Mouse (Mus musculus) left cerebral cortex, postnatal 25 days (tissue): ENCODE results near the gene Lyve1. TPM values are rescaled to one million over a fixed set of nuclear protein-coding genes. Genes with fewer than 3 reads are reported as not detected.
"Not testable (repeated sequence)": the region's sequence is repeated elsewhere in the genome, so short reads cannot be mapped to it uniquely, and the experiment has no call there.

ENCODE experiments used
- DNase-seq, 2 experiments: peaks; one replicate each; pipeline ENCODE4 v3.0.0; 2022; ENCODE audit warnings: low spot score in 2 of 2, mixed read lengths in 1 of 2
- intact Hi-C: fragments of 180-260 bp; cut with DNase I; formaldehyde crosslinking; loops from one replicate; pipeline ENCODE4 v1.15.1; 2025
- total RNA-seq, 2 experiments: library from RNA; stranded (reverse); gene quantifications; 2 replicates each; pipeline ENCODE4 v1.2.3; 2021

Gene Lyve1
- 1 to 10 TPM; 1.3 to 3.0 TPM for total RNA-seq

- no peak for DNase-seq
- intact Hi-C loops = no loop called here
Observed at GRCm38 (mm10) chr7:110862751-110863289, at the start of gene Lyve1. Lyve1 (minus strand) TSS chr7:110863239.

- intact Hi-C loops = no loop called here
- DNase-seq = no peak
Observed at GRCm38 (mm10) chr7:110908209-110909144, 45.4 kb upstream of the Lyve1 start.

- no peak for DNase-seq
- intact Hi-C loops = no loop called here
Observed at GRCm38 (mm10) chr7:110906566-110906965, 43.5 kb upstream of the Lyve1 start.

GRCm38 (mm10) chr7:110903226-110903625, 40.2 kb upstream of the Lyve1 start:
- DNase-seq = no peak
- intact Hi-C loops = no loop called here

GRCm38 (mm10) chr7:110897202-110897601, 34.2 kb upstream of the Lyve1 start:
- intact Hi-C loops = no loop called here
- DNase-seq = no peak

GRCm38 (mm10) chr7:110896453-110896852, 33.4 kb upstream of the Lyve1 start:
- intact Hi-C loops = no loop called here

GRCm38 (mm10) chr7:110895772-110896171, 32.7 kb upstream of the Lyve1 start:
- intact Hi-C loops, DNase-seq: not testable (repeated sequence)

More at GRCm38 (mm10) chr7:110896453-110896852, 33.4 kb upstream of the Lyve1 start:
- no peak for DNase-seq

GRCm38 (mm10) chr7:110894673-110895072, 31.6 kb upstream of the Lyve1 start:
- intact Hi-C loops = no loop called here

GRCm38 (mm10) chr7:110893943-110894610, 31.0 kb upstream of the Lyve1 start:
- DNase-seq = no peak
- intact Hi-C loops = no loop called here

More at GRCm38 (mm10) chr7:110894673-110895072, 31.6 kb upstream of the Lyve1 start:
- DNase-seq = no peak

- intact Hi-C loops = no loop called here
- peak; percentile 17 to 20 for DNase-seq
Observed at GRCm38 (mm10) chr7:110891501-110891986, 28.5 kb upstream of the Lyve1 start.

GRCm38 (mm10) chr7:110881746-110882333, 18.8 kb upstream of the Lyve1 start:
- intact Hi-C loops = no loop called here
- DNase-seq = no peak

GRCm38 (mm10) chr7:110878028-110878427, 15.0 kb upstream of the Lyve1 start:
- intact Hi-C loops = no loop called here
- DNase-seq = no peak

- intact Hi-C loops = no loop called here
- DNase-seq = no peak
Observed at GRCm38 (mm10) chr7:110876965-110877364, 13.9 kb upstream of the Lyve1 start.

- intact Hi-C loops = no loop called here
- no peak for DNase-seq
Observed at GRCm38 (mm10) chr7:110868807-110869206, 5.8 kb upstream of the Lyve1 start.

GRCm38 (mm10) chr7:110867116-110867515, 4.1 kb upstream of the Lyve1 start:
- intact Hi-C loops = no loop called here
- no peak for DNase-seq

- DNase-seq = no peak
- intact Hi-C loops = no loop called here
Observed at GRCm38 (mm10) chr7:110866021-110866420, 3.0 kb upstream of the Lyve1 start.

GRCm38 (mm10) chr7:110865570-110865969, 2.5 kb upstream of the Lyve1 start:
- DNase-seq = no peak
- intact Hi-C loops = no loop called here

GRCm38 (mm10) chr7:110865038-110865437, 2.0 kb upstream of the Lyve1 start:
- intact Hi-C loops = no loop called here
- no peak for DNase-seq

GRCm38 (mm10) chr7:110860129-110860528, 2.9 kb downstream of the Lyve1 start:
- DNase-seq = no peak
- intact Hi-C loops = no loop called here

GRCm38 (mm10) chr7:110855604-110856003, 7.4 kb downstream of the Lyve1 start:
- no peak for DNase-seq
- intact Hi-C loops = no loop called here
